Mouse (Mus musculus) kidney, postnatal 14 days (tissue): ENCODE data around the gene Arhgap15.

ENCODE experiments used
- DNase-seq: peaks from one replicate; pipeline ENCODE4 v3.0.0; 2022; ENCODE audit warnings: mixed read lengths

Arhgap15 gene

GRCm38 (mm10) chr2:44112990-44113798 lies 364.6 kb downstream of the Arhgap15 start:
- DNase-seq: no peak

DNA sequence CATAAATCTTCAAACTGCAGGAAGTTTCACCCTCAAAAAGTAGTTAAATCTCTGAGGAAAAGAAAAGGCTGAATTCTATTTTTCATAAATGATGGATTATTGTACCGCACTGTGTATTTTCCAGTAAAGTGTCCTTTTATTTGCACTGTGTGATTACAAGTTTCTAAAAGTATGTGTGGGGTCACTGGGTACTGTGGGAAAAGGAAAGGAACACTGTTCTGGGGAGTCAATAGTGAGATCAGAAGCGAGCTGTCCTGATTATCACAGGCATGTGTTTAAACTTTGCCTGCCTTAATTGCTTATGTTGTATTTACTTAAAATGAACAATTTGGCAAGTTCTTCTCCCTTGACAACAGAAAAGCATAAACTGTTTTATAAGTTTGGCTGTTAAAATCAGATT lies 365.7 kb downstream of the Arhgap15 start:
- no peak for DNase-seq

- no peak for DNase-seq
Measured at GRCm38 (mm10) chr2:44121162-44121561, 372.5 kb downstream of the Arhgap15 start.

- DNase-seq: no peak
Measured at GRCm38 (mm10) chr2:44123246-44123645, 374.6 kb downstream of the Arhgap15 start.

- DNase-seq: no peak
Measured at GRCm38 (mm10) chr2:44124093-44124492, 375.5 kb downstream of the Arhgap15 start.

DNA sequence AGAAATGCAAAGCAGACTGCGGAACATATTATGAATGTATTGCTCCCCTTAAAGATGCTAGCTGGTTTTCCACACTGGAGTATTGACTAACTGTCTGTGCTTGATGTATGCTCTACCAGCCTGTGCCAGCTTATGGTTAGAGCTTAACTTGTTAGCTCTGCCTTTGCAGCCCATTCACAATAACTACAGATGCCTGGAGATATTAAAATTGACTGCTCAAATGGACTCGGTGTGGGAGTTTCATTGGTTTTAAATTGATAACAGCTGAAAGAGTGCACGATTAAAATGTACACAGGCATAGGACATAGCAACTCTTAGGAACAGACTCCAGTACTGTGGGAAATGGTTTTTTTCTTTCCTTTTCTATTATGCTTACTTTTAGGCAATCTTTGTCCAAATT lies 376.1 kb downstream of the Arhgap15 start:
- DNase-seq: no peak

DNA sequence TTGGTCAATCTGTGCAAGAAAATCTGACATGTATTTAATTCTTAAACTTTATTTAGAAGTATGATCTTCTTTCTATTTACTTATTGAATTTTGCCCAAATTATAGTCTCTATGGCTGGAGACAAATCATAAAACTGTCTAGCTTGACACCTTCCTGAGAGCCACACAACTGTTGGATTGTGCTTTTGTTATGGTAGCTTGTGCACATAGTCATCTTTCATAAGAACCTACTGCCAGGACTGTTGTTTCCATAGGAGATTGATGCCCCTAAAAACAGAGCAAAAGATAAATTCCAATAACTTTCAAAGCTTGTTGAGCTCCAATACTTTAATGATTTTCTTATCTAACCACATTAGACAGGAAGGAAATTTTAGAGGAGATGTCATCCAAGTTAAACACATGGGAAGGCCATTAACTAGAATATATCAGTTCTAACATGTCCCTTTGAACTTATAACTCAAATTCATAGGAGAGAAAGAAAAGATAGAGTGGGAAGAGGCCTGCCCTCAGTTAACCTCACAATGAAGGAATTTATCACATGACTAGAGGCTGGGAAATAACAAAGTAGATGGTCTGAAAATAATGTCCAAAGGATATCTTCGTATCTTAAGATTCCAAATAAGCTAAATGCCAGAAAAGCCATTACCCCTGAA lies 377.5 kb downstream of the Arhgap15 start:
- peak; percentile 40 for DNase-seq

- no peak for DNase-seq
Measured at GRCm38 (mm10) chr2:44129533-44129932, 380.9 kb downstream of the Arhgap15 start.

GRCm38 (mm10) chr2:44131271-44131670 lies 382.6 kb downstream of the Arhgap15 start:
- DNase-seq: no peak

- no peak for DNase-seq
Measured at GRCm38 (mm10) chr2:44134796-44135195, 386.2 kb downstream of the Arhgap15 start.

DNA sequence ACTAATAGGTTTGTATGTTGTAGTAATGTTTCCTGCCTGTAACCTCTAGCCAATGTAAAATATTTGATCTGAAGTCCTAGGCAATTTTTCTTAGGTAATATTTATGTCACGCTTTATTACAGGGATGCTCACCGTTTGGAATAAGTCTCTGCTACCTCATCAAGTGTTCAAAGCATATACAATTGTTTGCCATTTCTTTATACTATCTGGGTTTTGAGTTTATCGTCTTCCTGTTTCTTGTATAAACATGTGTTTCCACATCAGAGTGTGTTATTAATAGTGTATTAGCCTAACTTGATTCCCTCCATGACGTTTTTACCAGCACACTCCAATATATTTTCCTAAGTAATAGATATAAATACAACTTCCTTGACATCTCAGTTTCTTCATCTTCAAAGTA lies 391.8 kb downstream of the Arhgap15 start:
- DNase-seq: no peak

- DNase-seq: no peak
Measured at GRCm38 (mm10) chr2:44142152-44142551, 393.5 kb downstream of the Arhgap15 start.

- no peak for DNase-seq
Measured at GRCm38 (mm10) chr2:44142611-44143010, 394.0 kb downstream of the Arhgap15 start.

GRCm38 (mm10) chr2:44146124-44146981 lies 397.7 kb downstream of the Arhgap15 start:
- peak; percentile 52 for DNase-seq

DNA sequence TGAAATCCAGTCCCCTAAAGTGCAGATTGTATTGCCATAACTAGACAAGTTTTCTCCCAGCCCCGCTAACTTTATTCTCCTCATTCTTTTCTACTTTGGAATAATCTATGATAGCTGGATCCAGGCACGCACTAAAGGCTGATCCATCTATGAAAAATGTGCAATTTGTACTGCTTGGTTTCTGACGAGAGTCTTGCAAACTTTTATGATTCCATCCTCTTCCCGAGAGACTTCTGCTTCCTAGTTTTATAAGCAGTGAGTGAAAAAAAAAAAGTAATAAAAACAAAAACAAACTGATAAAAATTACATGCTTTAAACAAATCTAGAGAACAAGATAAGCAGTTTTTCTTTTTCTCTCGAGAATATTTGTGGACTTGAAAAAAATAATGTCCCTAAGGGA lies 398.9 kb downstream of the Arhgap15 start:
- DNase-seq: peak; percentile 35

- DNase-seq: peak; percentile 24
Measured at GRCm38 (mm10) chr2:44147971-44148370, 399.3 kb downstream of the Arhgap15 start.

GRCm38 (mm10) chr2:44148550-44149100 lies 400.0 kb downstream of the Arhgap15 start:
- peak; percentile 23 for DNase-seq

DNA sequence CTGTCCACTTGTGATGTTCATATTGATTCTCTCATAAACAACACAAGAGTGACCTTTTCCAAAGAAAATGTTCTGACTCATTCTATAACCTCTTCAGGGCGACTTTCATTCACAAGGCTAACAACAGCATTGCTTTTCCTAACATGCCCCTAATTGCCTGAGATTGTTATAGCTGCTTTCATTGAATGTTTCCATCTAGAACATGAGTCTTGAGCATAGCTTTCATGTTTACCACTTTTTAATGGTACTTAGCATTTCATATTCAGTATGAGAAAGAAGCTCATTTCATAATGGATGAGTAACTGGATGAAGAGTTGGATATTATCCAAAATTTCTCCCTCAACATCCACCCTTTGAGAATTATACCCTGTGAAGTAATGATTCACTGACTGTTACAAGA lies 403.7 kb downstream of the Arhgap15 start:
- DNase-seq: no peak

DNA sequence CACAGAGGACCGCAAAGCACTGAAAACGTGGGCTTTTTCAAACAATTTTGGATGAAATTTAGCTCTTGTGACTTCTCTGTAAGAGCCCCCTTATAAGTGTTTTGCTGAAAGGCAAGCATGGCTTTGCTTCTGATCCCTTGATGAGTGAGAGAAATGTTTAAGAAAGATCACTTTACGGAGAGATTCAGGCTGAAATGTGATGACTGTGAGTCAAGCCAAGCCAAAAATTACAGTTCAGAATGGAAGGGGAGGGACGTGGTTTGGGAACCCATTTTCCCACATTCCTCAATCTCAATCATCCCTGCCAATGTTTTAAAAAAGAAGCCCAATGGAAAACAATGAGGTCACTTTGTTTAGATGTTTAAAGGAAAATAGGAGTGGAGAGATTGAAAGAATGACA lies 411.7 kb downstream of the Arhgap15 start:
- DNase-seq: no peak

DNA sequence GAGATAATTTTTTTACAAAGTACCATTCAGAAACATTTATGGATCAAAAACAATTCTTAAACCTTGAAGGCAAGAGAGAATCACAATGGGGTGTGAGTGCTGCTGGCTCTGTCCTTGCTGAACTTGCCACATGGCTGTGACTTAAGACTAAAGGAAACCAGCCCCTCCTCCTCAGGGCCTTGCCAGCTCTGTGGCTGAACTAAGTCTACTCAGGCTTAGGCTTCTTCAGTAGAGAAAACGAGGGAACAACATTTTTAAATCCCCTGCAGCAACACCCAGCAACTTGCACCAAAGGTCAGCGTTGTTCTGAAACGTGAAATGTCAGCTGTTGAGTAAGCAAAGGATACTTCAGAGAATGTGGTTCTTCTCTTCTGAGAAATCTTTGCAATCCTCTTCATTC lies 417.2 kb downstream of the Arhgap15 start:
- no peak for DNase-seq

- no peak for DNase-seq
Measured at GRCm38 (mm10) chr2:44166716-44167115, 418.1 kb downstream of the Arhgap15 start.

DNA sequence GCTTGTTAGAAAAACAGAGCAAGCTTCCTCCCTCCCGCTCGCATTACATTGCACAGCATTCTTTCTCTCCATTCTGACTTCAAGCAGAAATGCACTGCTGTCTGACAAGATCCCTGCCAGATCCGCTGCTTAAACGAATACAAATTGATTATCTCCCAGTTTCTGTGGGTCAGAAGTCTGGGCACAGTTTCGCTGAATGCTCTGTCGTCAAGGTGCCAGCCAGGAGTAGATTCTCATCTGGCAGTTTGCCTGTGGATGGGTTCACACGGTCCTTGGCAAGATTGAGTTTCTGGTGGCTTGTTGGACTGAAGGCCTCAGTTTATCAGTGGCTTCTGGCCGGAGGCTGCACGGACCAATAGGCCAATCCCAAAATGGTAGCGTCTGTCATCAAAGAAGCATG lies 435.9 kb downstream of the Arhgap15 start:
- DNase-seq: no peak

- DNase-seq: no peak
Measured at GRCm38 (mm10) chr2:44190749-44191148, 442.1 kb downstream of the Arhgap15 start.
